In the genomic region with DNA sequence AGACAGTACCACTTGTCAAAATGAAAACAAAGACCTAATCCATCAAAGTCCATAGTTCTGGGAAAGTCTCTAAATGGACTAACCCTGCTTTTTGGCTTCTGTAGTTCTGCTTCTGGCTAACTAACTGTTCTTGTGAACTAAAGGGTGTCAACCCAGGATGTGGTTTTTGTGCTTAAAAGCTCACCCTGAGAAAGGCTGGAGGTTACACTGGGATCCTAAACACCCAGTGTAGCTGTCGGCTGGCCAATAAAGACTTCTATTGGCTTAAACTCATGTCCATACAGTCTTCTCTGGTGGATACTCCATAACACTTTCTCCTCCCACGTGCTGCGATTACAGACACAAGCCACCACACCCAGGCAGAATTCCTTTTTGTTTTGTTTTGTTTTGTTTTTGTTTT, we compare ENCODE assay signal across 25 mouse cellular contexts. TPM values are rescaled to one million over a fixed set of nuclear protein-coding genes. Genes with fewer than 3 reads are reported as not detected.
DNase-seq lines count a peak whose midpoint lies in the region; ATAC-seq lines count a peak whose summit lies in the region.
"Had no signal": no experiment of that assay in that cellular context is flagged by ENCODE, and none has a peak within 500 bp of the region (broad histone marks: within the 10 kb centered on the region; RNA-seq: fewer than 3 reads in every experiment).

No protein-coding gene starts in this region.

- no peaks in the 10 kb centered on the region for H3K9me3 ChIP-seq in liver, embryonic 11.5 days (ENCODE audit: control insufficient read depth, low read length)
- H3K9me3 ChIP-seq in liver, embryonic 13.5 days (replicated peaks), result no peaks in the 10 kb centered on the region
- H3K9me3 ChIP-seq: forebrain, embryonic 13.5 days; limb, embryonic 15.5 days; neural tube, embryonic 15.5 days had no signal

- no peak for DNase-seq in liver, embryonic 11.5 days (ENCODE audit: low spot score)
- no peak for DNase-seq in liver
- DNase-seq in CD4-positive, CD25-positive, alpha-beta regulatory T cell, adult 2 months (ENCODE audit: low read depth, low spot score), result peak; percentile 61
- peak; percentile 55 for DNase-seq in T-cell, adult 2 months (ENCODE audit: low spot score)
- DNase-seq in liver, embryonic 13.5 days, result no peak
- no peak for DNase-seq in kidney, postnatal 4 days
- DNase-seq in kidney, adult 18-20 months, result no peak
- DNase-seq: adrenal gland, adult 2 months; cerebellum, adult 9-10 months; cerebellum, postnatal 36 days; gastrocnemius, postnatal 14 days; kidney, adult 8-10 months; layer of hippocampus, postnatal 36 days; left cerebral cortex, postnatal 4 days; lung, adult 2 months; lung, postnatal 10 days; midbrain, embryonic 14.5 days; right cerebral cortex, postnatal 14 days had no signal

- H3K4me1 ChIP-seq in liver, embryonic 11.5 days (replicated peaks; ENCODE audit: control insufficient read depth, insufficient read depth, low read length), result peaks cover 23% of the 10 kb centered on the region
- H3K4me1 ChIP-seq in liver, embryonic 13.5 days (replicated peaks), result peaks cover 46% of the 10 kb centered on the region

- no peaks in the 10 kb centered on the region for H3K27me3 ChIP-seq in liver, embryonic 11.5 days (replicated peaks; ENCODE audit: control insufficient read depth, insufficient read depth, low read length)
- H3K27me3 ChIP-seq in liver, embryonic 13.5 days, result no peaks in the 10 kb centered on the region
- H3K27me3 ChIP-seq: limb, embryonic 15.5 days had no signal

- H3K4me3 ChIP-seq in liver, embryonic 11.5 days (ENCODE audit: low read depth, low read length), result no peak overlapping the region
- H3K4me3 ChIP-seq in liver, embryonic 13.5 days (replicated peaks), result no peak overlapping the region
- H3K4me3 ChIP-seq: forebrain, embryonic 13.5 days; heart, embryonic 12.5 days; limb, embryonic 15.5 days; neural tube, embryonic 15.5 days had no signal

- no peak overlapping the region; the same call in 1 of the 2 replicates for H3K4me2 ChIP-seq in liver, embryonic 11.5 days
- peak overlapping the region; percentile 90; the same call in 1 of the 2 replicates for H3K4me2 ChIP-seq in liver, embryonic 13.5 days
- H3K4me2 ChIP-seq: forebrain, embryonic 13.5 days; hindbrain, embryonic 14.5 days; limb, embryonic 15.5 days; neural tube, embryonic 15.5 days had no signal

- H3K36me3 ChIP-seq in liver, embryonic 11.5 days (ENCODE audit: control insufficient read depth, insufficient read depth, low read length), result no peaks in the 10 kb centered on the region
- peaks cover 18% of the 10 kb centered on the region for H3K36me3 ChIP-seq in liver, embryonic 13.5 days
- H3K36me3 ChIP-seq: heart, embryonic 12.5 days; limb, embryonic 15.5 days; neural tube, embryonic 15.5 days had no signal

- H3K27ac ChIP-seq in liver, embryonic 11.5 days (ENCODE audit: low read depth, low read length), result peak overlapping the region; percentile 25; the same call in 1 of the 2 replicates
- H3K27ac ChIP-seq in liver, embryonic 13.5 days, result peak overlapping the region; percentile 94; the same call in 1 of the 2 replicates
- H3K27ac ChIP-seq: forebrain, embryonic 13.5 days; hindbrain, embryonic 14.5 days; kidney, postnatal 0 days; limb, embryonic 15.5 days; macrophage; neural tube, embryonic 15.5 days had no signal

- no peak overlapping the region for H3K9ac ChIP-seq in liver, embryonic 11.5 days (ENCODE audit: low read depth, low read length)
- 0 out of 2 replicates have a peak overlapping the region, but pooled peaks have one; percentile 1 for H3K9ac ChIP-seq in liver, embryonic 13.5 days
- H3K9ac ChIP-seq: forebrain, embryonic 13.5 days; heart, embryonic 12.5 days; hindbrain, embryonic 14.5 days; limb, embryonic 15.5 days; neural tube, embryonic 15.5 days had no signal

- ATAC-seq in liver, embryonic 11.5 days (replicated peaks; ENCODE audit: low FRiP score), result no peak
- no peak for ATAC-seq in liver, embryonic 13.5 days (ENCODE audit: low read depth)
- ATAC-seq: forebrain, embryonic 13.5 days had no signal

- WGBS in liver, embryonic 11.5 days, result 80% methylated on average over 3 of the region's 3 CpGs
- WGBS in liver, embryonic 13.5 days (ENCODE audit: insufficient replicate concordance), result 65% methylated on average over 3 of the region's 3 CpGs

RNA-seq across cellular contexts. Expression of gene Trim14, which starts 9.7 kb away (rescaled TPM):
- 13.9 and 15.6 TPM in 2 replicates for polyA plus RNA-seq in liver, embryonic 11.5 days (2014; fragmentation: Nextera tagmentation; extraction: Ambion mirVana)
- 6.8 and 8.6 TPM in 2 replicates for polyA plus RNA-seq in liver, embryonic 13.5 days (2015; fragmentation: Nextera tagmentation; extraction: Ambion mirVana)

RNA-seq across cellular contexts. Expression of gene Nans, which starts 37.2 kb away (rescaled TPM):
- 108 and 109 TPM in 2 replicates for polyA plus RNA-seq in liver, embryonic 11.5 days (2014; fragmentation: Nextera tagmentation; extraction: Ambion mirVana)
- polyA plus RNA-seq in liver, embryonic 13.5 days (2015; fragmentation: Nextera tagmentation; extraction: Ambion mirVana), result 65.4 and 77.9 TPM in 2 replicates

Comparison
In these comparisons a context has a peak if more than half of its experiments do, and no peak if none do; other contexts are left out.
1. DNase-seq: peak in CD4-positive, CD25-positive, alpha-beta regulatory T cell, adult 2 months (single experiment) and T-cell, adult 2 months (single experiment); none in liver, embryonic 11.5 days (single experiment), liver (single experiment), liver, embryonic 13.5 days (single experiment), kidney, postnatal 4 days (0 of 2) and kidney, adult 18-20 months (single experiment).